ENCODE assay signal across 18 mouse cellular contexts in the genomic region with DNA sequence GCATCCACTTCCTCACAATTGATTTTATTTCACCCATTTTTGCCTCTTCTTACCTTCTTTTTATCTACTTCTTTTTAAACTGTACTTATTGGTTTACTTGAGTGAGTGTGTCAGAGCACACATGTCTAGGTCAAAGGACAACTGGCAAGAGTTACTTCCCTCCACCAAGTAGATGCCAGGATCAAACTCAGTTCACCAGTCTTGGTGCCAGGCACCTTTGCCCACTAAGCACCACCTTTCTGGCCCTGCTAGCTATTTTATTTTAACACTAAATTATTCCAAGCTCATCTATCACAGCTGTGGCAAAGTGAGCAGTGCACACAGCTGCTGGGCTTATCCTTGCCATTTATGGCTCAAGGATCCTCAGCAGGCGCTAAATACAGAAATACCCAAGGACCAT. TPM values are rescaled to one million over a fixed set of nuclear protein-coding genes. Genes with fewer than 3 reads are reported as not detected.
DNase-seq lines count a peak whose midpoint lies in the region; ATAC-seq and TF ChIP-seq lines count a peak whose summit lies in the region.
"Had no signal": no experiment of that assay in that cellular context is flagged by ENCODE, and none has a peak within 500 bp of the region (broad histone marks: within the 10 kb centered on the region; RNA-seq: fewer than 3 reads in every experiment).

No protein-coding gene starts in this region.

- no peak for ATAC-seq in kidney, embryonic 15.5 days (replicated peaks; ENCODE audit: low FRiP score)
- ATAC-seq in limb, embryonic 12.5 days (ENCODE audit: insufficient number of reproducible peaks, insufficient read depth, low FRiP score, low TSS enrichment, low read depth) = no peak
- ATAC-seq: forebrain, embryonic 13.5 days; forebrain, postnatal 0 days had no signal

- no peak for TF ChIP-seq CTCF in kidney, adult 2 months (conservative IDR thresholded peaks at IDR 0.05; ENCODE audit: insufficient read depth, insufficient read length, low read depth, low read length)

- H3K4me3 ChIP-seq in kidney, adult 2 months (ENCODE audit: insufficient read depth, low read depth, low read length) = no peak overlapping the region
- H3K4me3 ChIP-seq in kidney, embryonic 15.5 days (replicated peaks) = no peak overlapping the region
- no peak overlapping the region for H3K4me3 ChIP-seq in limb, embryonic 12.5 days (replicated peaks)
- H3K4me3 ChIP-seq: embryonic facial prominence, embryonic 10.5 days; forebrain, embryonic 13.5 days; heart, embryonic 15.5 days; hindbrain, embryonic 13.5 days had no signal

- no peak overlapping the region for H3K4me2 ChIP-seq in kidney, embryonic 15.5 days
- no peak overlapping the region for H3K4me2 ChIP-seq in limb, embryonic 12.5 days
- H3K4me2 ChIP-seq: forebrain, embryonic 13.5 days; heart, embryonic 11.5 days; heart, embryonic 15.5 days; hindbrain, embryonic 13.5 days had no signal

- H3K36me3 ChIP-seq in kidney, adult 2 months (ENCODE audit: control insufficient read depth, insufficient read depth, low read length) = no peaks in the 10 kb centered on the region
- H3K36me3 ChIP-seq in kidney, embryonic 15.5 days = no peaks in the 10 kb centered on the region
- no peaks in the 10 kb centered on the region for H3K36me3 ChIP-seq in limb, embryonic 12.5 days
- H3K36me3 ChIP-seq: embryonic facial prominence, embryonic 10.5 days; heart, embryonic 15.5 days; hindbrain, embryonic 13.5 days had no signal

- H3K27me3 ChIP-seq in kidney, adult 2 months (replicated peaks; ENCODE audit: control insufficient read depth, insufficient read depth, low read length) = no peaks in the 10 kb centered on the region
- H3K27me3 ChIP-seq in kidney, embryonic 15.5 days = no peaks in the 10 kb centered on the region
- H3K27me3 ChIP-seq in limb, embryonic 12.5 days = no peaks in the 10 kb centered on the region
- H3K27me3 ChIP-seq: forebrain, embryonic 13.5 days; heart, embryonic 15.5 days; hindbrain, embryonic 13.5 days had no signal

- 100% methylated on average over 1 of the region's 1 CpGs for WGBS in kidney, adult 2 months
- WGBS in kidney, embryonic 15.5 days = 90% methylated on average over 1 of the region's 1 CpGs
- 91% methylated on average over 1 of the region's 1 CpGs for WGBS in limb, embryonic 12.5 days

- peak; percentile 85 for DNase-seq in kidney, adult 2 months
- peak; percentile 16 for DNase-seq in adipocyte (ENCODE audit: low spot score)
- peak; percentile 45 for DNase-seq in kidney, postnatal 14 days
- DNase-seq in heart, adult 9 months (ENCODE audit: low spot score in 2 of 2) = no peak
- DNase-seq: adrenal gland, adult 8-10 months; adrenal gland, postnatal 36 days; cerebellum, adult 2 months; cerebellum, postnatal 10 days; forebrain, postnatal 0 days; gastrocnemius, postnatal 25 days; heart, postnatal 14 days had no signal

- TF ChIP-seq POLR2A in kidney, adult 2 months (IDR thresholded peaks at IDR 0.05; ENCODE audit: low read depth, low read length) = no peak

- no peak overlapping the region for H3K9ac ChIP-seq in kidney, embryonic 15.5 days
- no peak overlapping the region for H3K9ac ChIP-seq in limb, embryonic 12.5 days (replicated peaks)
- H3K9ac ChIP-seq: forebrain, embryonic 13.5 days; forebrain, postnatal 0 days; heart, embryonic 15.5 days; hindbrain, embryonic 13.5 days had no signal

- no peaks in the 10 kb centered on the region for H3K9me3 ChIP-seq in kidney, embryonic 15.5 days (replicated peaks)
- H3K9me3 ChIP-seq in limb, embryonic 12.5 days = no peaks in the 10 kb centered on the region
- H3K9me3 ChIP-seq: embryonic facial prominence, embryonic 10.5 days; forebrain, embryonic 13.5 days; heart, embryonic 15.5 days; hindbrain, embryonic 13.5 days had no signal

- no peaks in the 10 kb centered on the region; the same call in 1 of the 2 replicates for H3K4me1 ChIP-seq in kidney, adult 2 months (ENCODE audit: control insufficient read depth, insufficient read depth, low read length)
- no peaks in the 10 kb centered on the region; the same call in 1 of the 2 replicates for H3K4me1 ChIP-seq in kidney, embryonic 15.5 days
- peaks cover 19% of the 10 kb centered on the region for H3K4me1 ChIP-seq in limb, embryonic 12.5 days (replicated peaks)
- H3K4me1 ChIP-seq: embryonic facial prominence, embryonic 10.5 days; forebrain, embryonic 13.5 days; heart, embryonic 15.5 days; hindbrain, embryonic 13.5 days had no signal

- no peak overlapping the region for H3K27ac ChIP-seq in kidney, adult 2 months (ENCODE audit: insufficient read depth, low read depth, low read length)
- no peak overlapping the region for H3K27ac ChIP-seq in kidney, embryonic 15.5 days
- H3K27ac ChIP-seq in limb, embryonic 12.5 days = peak overlapping the region; percentile 53; the same call in 1 of the 2 replicates
- H3K27ac ChIP-seq: embryonic facial prominence, embryonic 10.5 days; forebrain, embryonic 13.5 days; heart, embryonic 15.5 days; hindbrain, embryonic 13.5 days had no signal

RNA-seq across cellular contexts. Expression of a gene that starts 46.9 kb away (rescaled TPM):
- 19.2 and 23.4 TPM in 2 replicates for polyA plus RNA-seq in kidney, adult 2 months (2012; rRNA removed)
- 1.9 and 3.4 TPM in 2 replicates for polyA plus RNA-seq in kidney, embryonic 15.5 days (2015; fragmentation: Nextera tagmentation; extraction: Ambion mirVana)
- polyA plus RNA-seq in limb, embryonic 12.5 days (2016; fragmentation: Nextera tagmentation; extraction: Ambion mirVana) = 0.98 and 1.0 TPM in 2 replicates

Comparison
In these comparisons a context has a peak if more than half of its experiments do, and no peak if none do; other contexts are left out.
1. DNase-seq: peak in kidney, adult 2 months (single experiment), adipocyte (single experiment) and kidney, postnatal 14 days (single experiment); none in heart, adult 9 months (0 of 2).